22 mouse cellular contexts compared by ENCODE assay signal in the genomic region with DNA sequence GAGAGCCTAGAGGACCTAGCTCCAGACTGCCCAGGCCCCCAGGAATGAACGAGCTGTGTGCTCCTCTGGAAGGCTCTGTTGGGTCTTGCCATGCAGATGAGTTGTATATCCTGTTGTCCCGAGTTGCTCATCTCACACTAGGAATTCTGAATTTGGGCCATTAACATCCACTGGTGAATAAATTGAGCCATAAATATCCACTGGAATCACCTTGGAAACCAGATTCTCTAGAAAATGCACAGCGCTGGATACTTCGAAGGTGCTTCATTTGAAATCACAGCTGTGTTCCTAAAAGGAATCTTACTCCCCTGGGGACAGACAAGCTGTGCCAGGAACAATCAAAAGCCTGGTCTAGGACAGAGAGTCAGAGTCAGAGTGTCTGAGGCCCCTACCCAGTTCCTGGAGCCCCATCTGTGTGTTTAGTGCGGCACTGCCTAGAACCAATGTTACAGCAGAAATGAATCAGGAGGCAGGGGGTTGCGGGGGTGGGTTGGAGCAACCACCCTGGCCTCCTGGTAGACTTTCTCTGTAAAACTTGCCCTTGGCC.
A peak's percentile ranks its signal among the peaks of the same experiment; 100 is the strongest.
DNase-seq lines count a peak whose midpoint lies in the region; ATAC-seq and TF ChIP-seq lines count a peak whose summit lies in the region.
"Had no signal": no experiment of that assay in that cellular context is flagged by ENCODE, and none has a peak within 500 bp of the region (broad histone marks: within the 10 kb centered on the region; RNA-seq: fewer than 3 reads in every experiment).

No protein-coding gene starts in this region.

- H3K4me2 ChIP-seq in hindbrain, embryonic 11.5 days (replicated peaks; ENCODE audit: low read depth, low read length), result no peak overlapping the region
- no peak overlapping the region for H3K4me2 ChIP-seq in hindbrain, embryonic 16.5 days (ENCODE audit: low read length)
- H3K4me2 ChIP-seq in neural tube, embryonic 11.5 days (ENCODE audit: low read depth), result no peak overlapping the region
- H3K4me2 ChIP-seq in midbrain, postnatal 0 days (ENCODE audit: low read depth, low read length, poor library complexity, severe bottlenecking), result no peak overlapping the region
- H3K4me2 ChIP-seq: heart, embryonic 15.5 days; kidney, embryonic 15.5 days; lung, embryonic 15.5 days; midbrain, embryonic 12.5 days had no signal

- DNase-seq in hindbrain, embryonic 11.5 days (ENCODE audit: low spot score), result no peak
- DNase-seq in neural tube, embryonic 11.5 days (ENCODE audit: low spot score), result peak; percentile 25
- DNase-seq in neural tube, embryonic 10.5 days (ENCODE audit: extremely low spot score, low spot score), result no peak
- peak; percentile 31 for DNase-seq in midbrain, postnatal 0 days (ENCODE audit: low spot score)
- DNase-seq in right cerebral cortex, adult 18-20 months, result no peak
- no peak for DNase-seq in cerebellum, adult 9-10 months
- DNase-seq: adrenal gland, postnatal 36 days; B cell, adult 2 months; cerebellum, adult 18-20 months; cerebellum, postnatal 36 days; gastrocnemius, adult 2 months; heart, postnatal 4 days; lung, postnatal 4 days; right cerebral cortex, postnatal 25 days had no signal

- ATAC-seq in hindbrain, embryonic 11.5 days (ENCODE audit: low FRiP score), result no peak
- ATAC-seq in hindbrain, embryonic 16.5 days, result no peak
- ATAC-seq in neural tube, embryonic 11.5 days (ENCODE audit: insufficient read depth, low FRiP score, low TSS enrichment), result peak; percentile 39
- ATAC-seq in midbrain, postnatal 0 days (ENCODE audit: low FRiP score), result no peak
- ATAC-seq: intestine, postnatal 0 days had no signal

- no peaks in the 10 kb centered on the region for H3K36me3 ChIP-seq in hindbrain, embryonic 11.5 days (ENCODE audit: control insufficient read depth, insufficient read depth, low read length)
- peaks cover 3% of the 10 kb centered on the region; the same call in 1 of the 2 replicates for H3K36me3 ChIP-seq in hindbrain, embryonic 16.5 days (ENCODE audit: control insufficient read depth, insufficient read depth, low read length)
- no peaks in the 10 kb centered on the region for H3K36me3 ChIP-seq in neural tube, embryonic 11.5 days (ENCODE audit: control insufficient read depth, insufficient read depth, low read length)
- peaks cover 6% of the 10 kb centered on the region; the same call in 1 of the 2 replicates for H3K36me3 ChIP-seq in midbrain, postnatal 0 days (ENCODE audit: insufficient read depth, low read length)
- H3K36me3 ChIP-seq: heart, embryonic 15.5 days; kidney, embryonic 15.5 days; lung, embryonic 15.5 days had no signal

- H3K27ac ChIP-seq in hindbrain, embryonic 11.5 days (ENCODE audit: low read depth, low read length), result 0 out of 2 replicates have a peak overlapping the region, but pooled peaks have one; percentile 10
- no peak overlapping the region; the same call in 1 of the 2 replicates for H3K27ac ChIP-seq in hindbrain, embryonic 16.5 days (ENCODE audit: low read depth, low read length)
- H3K27ac ChIP-seq in neural tube, embryonic 11.5 days (ENCODE audit: low read depth, low read length), result no peak overlapping the region
- no peak overlapping the region for H3K27ac ChIP-seq in midbrain, postnatal 0 days (ENCODE audit: low read depth, low read length)
- H3K27ac ChIP-seq: embryonic facial prominence, embryonic 10.5 days; gastrocnemius, adult 2 months; heart, embryonic 15.5 days; kidney, embryonic 15.5 days; liver, embryonic 14.5 days; lung, embryonic 15.5 days had no signal

- H3K4me1 ChIP-seq in hindbrain, embryonic 11.5 days (replicated peaks; ENCODE audit: control insufficient read depth, insufficient read depth, low read length), result no peaks in the 10 kb centered on the region
- H3K4me1 ChIP-seq in hindbrain, embryonic 16.5 days (ENCODE audit: control insufficient read depth, insufficient read depth, low read depth, low read length), result peaks cover 15% of the 10 kb centered on the region
- H3K4me1 ChIP-seq in neural tube, embryonic 11.5 days (ENCODE audit: control insufficient read depth, insufficient read depth, low read length), result peaks cover 4% of the 10 kb centered on the region
- peaks cover 11% of the 10 kb centered on the region; the same call in 1 of the 2 replicates for H3K4me1 ChIP-seq in midbrain, postnatal 0 days (ENCODE audit: insufficient read depth, low read length)
- H3K4me1 ChIP-seq: embryonic facial prominence, embryonic 10.5 days; heart, embryonic 15.5 days; kidney, embryonic 15.5 days; lung, embryonic 15.5 days had no signal

- no peaks in the 10 kb centered on the region for H3K9me3 ChIP-seq in hindbrain, embryonic 11.5 days (ENCODE audit: control insufficient read depth, low read length)
- H3K9me3 ChIP-seq in hindbrain, embryonic 16.5 days (ENCODE audit: control insufficient read depth, low read length), result no peaks in the 10 kb centered on the region
- no peaks in the 10 kb centered on the region for H3K9me3 ChIP-seq in neural tube, embryonic 11.5 days (ENCODE audit: control insufficient read depth, low read length)
- H3K9me3 ChIP-seq in midbrain, postnatal 0 days (ENCODE audit: low read length), result no peaks in the 10 kb centered on the region
- H3K9me3 ChIP-seq: embryonic facial prominence, embryonic 10.5 days; heart, embryonic 15.5 days; kidney, embryonic 15.5 days; lung, embryonic 15.5 days; midbrain, embryonic 12.5 days had no signal

- 73% methylated on average over 6 of the region's 6 CpGs for WGBS in hindbrain, embryonic 11.5 days
- 38% methylated on average over 6 of the region's 6 CpGs for WGBS in hindbrain, embryonic 16.5 days
- 63% methylated on average over 6 of the region's 6 CpGs for WGBS in neural tube, embryonic 11.5 days
- WGBS in midbrain, postnatal 0 days, result 54% methylated on average over 6 of the region's 6 CpGs

- no peaks in the 10 kb centered on the region for H3K27me3 ChIP-seq in hindbrain, embryonic 11.5 days (ENCODE audit: control insufficient read depth, insufficient read depth, low read length)
- no peaks in the 10 kb centered on the region for H3K27me3 ChIP-seq in hindbrain, embryonic 16.5 days (replicated peaks; ENCODE audit: control insufficient read depth, insufficient read depth, low read length)
- no peaks in the 10 kb centered on the region for H3K27me3 ChIP-seq in neural tube, embryonic 11.5 days (ENCODE audit: control insufficient read depth, insufficient read depth, low read length)
- no peaks in the 10 kb centered on the region for H3K27me3 ChIP-seq in midbrain, postnatal 0 days (ENCODE audit: insufficient read depth, low read length)
- H3K27me3 ChIP-seq: heart, embryonic 15.5 days; kidney, embryonic 15.5 days; lung, embryonic 15.5 days; midbrain, embryonic 12.5 days had no signal

- TF ChIP-seq CTCF in midbrain, postnatal 0 days (IDR thresholded peaks at IDR 0.05), result no peak

- H3K9ac ChIP-seq in hindbrain, embryonic 11.5 days (ENCODE audit: low read depth, low read length), result no peak overlapping the region
- no peak overlapping the region for H3K9ac ChIP-seq in hindbrain, embryonic 16.5 days (ENCODE audit: low read depth, low read length)
- H3K9ac ChIP-seq in neural tube, embryonic 11.5 days (ENCODE audit: low read length), result no peak overlapping the region
- H3K9ac ChIP-seq in midbrain, postnatal 0 days (replicated peaks; ENCODE audit: low read length, poor library complexity, severe bottlenecking), result no peak overlapping the region
- H3K9ac ChIP-seq: heart, embryonic 15.5 days; kidney, embryonic 15.5 days; liver, embryonic 14.5 days; lung, embryonic 15.5 days; midbrain, embryonic 12.5 days had no signal

- no peak overlapping the region for H3K4me3 ChIP-seq in hindbrain, embryonic 11.5 days (ENCODE audit: low read depth, low read length)
- H3K4me3 ChIP-seq in hindbrain, embryonic 16.5 days (ENCODE audit: low read length), result no peak overlapping the region
- no peak overlapping the region for H3K4me3 ChIP-seq in neural tube, embryonic 11.5 days (ENCODE audit: low read depth, low read length)
- no peak overlapping the region for H3K4me3 ChIP-seq in midbrain, postnatal 0 days (ENCODE audit: low read depth, low read length)
- H3K4me3 ChIP-seq: embryonic facial prominence, embryonic 10.5 days; gastrocnemius, adult 2 months; heart, embryonic 15.5 days; kidney, embryonic 15.5 days; lung, embryonic 15.5 days; midbrain, embryonic 12.5 days had no signal

Comparison
In these comparisons a context has a peak if more than half of its experiments do, and no peak if none do; other contexts are left out.
1. DNase-seq: peak in neural tube, embryonic 11.5 days (single experiment) and midbrain, postnatal 0 days (single experiment); none in hindbrain, embryonic 11.5 days (single experiment), neural tube, embryonic 10.5 days (single experiment), right cerebral cortex, adult 18-20 months (single experiment) and cerebellum, adult 9-10 months (single experiment).